Mouse (Mus musculus) heart, embryonic 10.5 days (tissue): ENCODE data around the gene Fgf13. TPM values are rescaled to one million over a fixed set of nuclear protein-coding genes. Genes with fewer than 3 reads are reported as not detected.
A peak's percentile ranks its signal among the peaks of the same experiment; 100 is the strongest.

ENCODE experiments used
- DNase-seq: peaks from one replicate; pipeline ENCODE4 v3.0.0-alpha.2; 2017; ENCODE audit warnings: low spot score
- H3K27ac ChIP-seq: fragments of 300-500 bp; sonication (generic); 2 replicates; pipeline ENCODE4 v1.5.1; 2016; ENCODE audit warnings: mild to moderate bottlenecking
- H3K27me3 ChIP-seq: fragments of 300-500 bp; sonication (generic); 2 replicates; pipeline ENCODE4 v1.6.1; 2016; ENCODE audit warnings: mild to moderate bottlenecking; ENCODE audit not compliant: poor library complexity, insufficient read depth, severe bottlenecking
- H3K36me3 ChIP-seq: fragments of 300-500 bp; sonication (generic); 2 replicates; pipeline ENCODE4 v1.6.1; 2016; ENCODE audit warnings: mild to moderate bottlenecking, moderate library complexity
- H3K4me1 ChIP-seq: fragments of 300-500 bp; sonication (generic); 2 replicates; pipeline ENCODE4 v1.6.1; 2016; ENCODE audit warnings: mild to moderate bottlenecking
- H3K4me3 ChIP-seq: fragments of 300-500 bp; sonication (generic); 2 replicates; pipeline ENCODE4 v1.5.1; 2016; ENCODE audit warnings: mild to moderate bottlenecking, moderate library complexity
- H3K9me3 ChIP-seq: fragments of 300-500 bp; sonication (generic); 2 replicates; pipeline ENCODE4 v1.6.1; 2016; ENCODE audit warnings: mild to moderate bottlenecking, moderate library complexity
- WGBS: fragments of 180-500 bp; shearing (Covaris S2); methylation state at CpG from one replicate; pipeline ENCODE4 v1.1.7; 2016; 5-methylcytosine and 5-hydroxymethylcytosine counted together
- polyA plus RNA-seq: library from polyadenylated mRNA; unstranded; fragments of >200 nt; fragmentation: Nextera tagmentation; extraction: Ambion mirVana; gene quantifications from 2 replicates; pipeline ENCODE4 v1.2.1, GENCODE M21; 2016

Gene Fgf13
- polyA plus RNA-seq, 1 experiment from 2014 or later: 25.8 TPM

DNA sequence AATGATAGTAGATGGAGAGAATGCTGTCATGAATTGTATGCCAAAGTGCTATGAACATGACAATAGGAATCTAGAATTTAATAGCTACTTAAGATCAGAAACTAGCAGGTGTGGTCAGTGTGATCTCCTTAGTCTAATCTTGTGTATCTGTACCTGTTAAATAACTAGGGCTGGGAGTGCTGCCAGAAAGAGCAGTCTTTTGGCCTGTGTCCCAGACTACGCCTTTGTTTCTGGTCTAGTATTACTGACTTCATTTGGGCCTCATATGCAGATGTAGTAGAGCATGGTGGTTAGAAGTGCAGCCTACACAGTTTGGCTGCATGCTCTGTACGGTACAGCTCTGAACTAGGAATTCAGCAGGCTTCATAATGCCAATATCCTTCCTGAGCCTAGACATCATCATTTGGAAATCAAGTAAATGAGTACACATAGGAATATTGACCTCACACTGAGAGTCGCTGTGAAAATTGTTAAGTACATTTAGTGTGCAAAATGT is 276.9 kb downstream of the Fgf13 start:
- no peaks in the 10 kb centered on the region for H3K27me3 ChIP-seq
- no peaks in the 10 kb centered on the region for H3K36me3 ChIP-seq
- no peaks in the 10 kb centered on the region for H3K4me1 ChIP-seq
- WGBS: 70% methylated on average over 3 of the region's 3 CpGs
- no peaks in the 10 kb centered on the region for H3K9me3 ChIP-seq
- no peak for DNase-seq
- no peak overlapping the region for H3K27ac ChIP-seq
- H3K4me3 ChIP-seq: no peak overlapping the region

DNA sequence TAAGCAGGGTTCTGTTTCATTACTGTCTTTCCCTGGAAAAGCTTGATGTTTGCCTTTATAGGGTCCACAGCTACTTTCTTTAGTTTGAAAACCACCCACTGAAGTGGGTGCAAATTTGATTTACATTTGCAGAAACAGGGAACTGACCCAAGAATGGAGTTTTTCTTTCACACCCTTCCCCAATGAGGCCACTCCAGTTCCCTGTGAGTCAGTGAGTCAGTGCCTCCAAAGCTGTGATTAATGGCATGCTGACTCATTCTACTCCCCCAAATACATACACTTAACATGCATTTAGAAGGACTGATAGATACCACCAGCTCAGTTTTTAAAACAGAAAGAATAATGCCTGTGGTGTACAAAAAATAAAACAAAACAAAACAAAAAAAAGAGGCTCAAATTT is 316.3 kb downstream of the Fgf13 start:
- Histone ChIP-seq H3K4me3 (no peak overlapping the region), H3K27ac (no peak overlapping the region), H3K4me1 (no peaks in the 10 kb centered on the region), H3K27me3 (no peaks in the 10 kb centered on the region), H3K9me3 (no peaks in the 10 kb centered on the region), H3K36me3 (no peaks in the 10 kb centered on the region)
- no peak for DNase-seq

DNA sequence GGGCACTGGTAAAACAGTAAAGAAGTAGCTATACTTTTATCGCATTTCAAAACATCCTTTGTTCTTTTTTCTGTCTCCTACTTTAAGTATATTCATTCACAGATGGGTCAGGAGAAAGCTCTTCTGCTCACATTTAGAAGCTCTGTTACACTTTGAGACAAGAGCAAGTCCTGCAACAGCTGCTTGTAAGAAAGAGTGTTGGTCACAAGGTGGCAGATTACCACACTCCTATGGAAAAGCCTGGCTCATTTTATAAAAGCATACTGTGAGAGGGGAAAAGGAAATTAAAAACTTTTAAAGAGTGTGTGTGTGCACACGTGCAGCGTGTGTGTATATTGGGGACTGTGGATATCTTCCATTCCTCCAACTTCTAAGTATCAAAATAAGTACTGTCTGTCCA is 324.1 kb downstream of the Fgf13 start:
- Histone ChIP-seq H3K9me3 (no peaks in the 10 kb centered on the region), H3K4me1 (no peaks in the 10 kb centered on the region), H3K36me3 (no peaks in the 10 kb centered on the region), H3K27me3 (no peaks in the 10 kb centered on the region), H3K4me3 (no peak overlapping the region), H3K27ac (no peak overlapping the region)
- WGBS: 57% methylated on average over 3 of the region's 3 CpGs
- no peak for DNase-seq

DNA sequence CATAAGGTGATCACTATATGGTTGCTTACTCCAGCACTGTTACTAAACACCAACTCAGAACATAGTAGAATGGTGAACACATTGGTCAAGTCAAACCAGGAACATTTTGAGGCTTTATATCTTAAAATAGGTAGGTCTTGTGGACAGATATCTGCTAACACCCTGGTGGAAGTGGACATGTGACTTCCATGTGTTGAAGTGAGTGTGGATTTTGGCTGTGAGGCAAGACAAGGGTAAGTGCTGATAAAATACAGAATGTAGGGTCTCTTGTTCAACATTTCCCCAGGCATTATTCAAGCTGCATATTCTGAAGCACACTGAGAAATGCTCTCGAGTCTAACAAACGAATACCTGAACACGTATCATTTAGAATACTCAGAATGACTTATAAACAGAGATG is 324.7 kb downstream of the Fgf13 start:
- no peaks in the 10 kb centered on the region for H3K36me3 ChIP-seq
- H3K9me3 ChIP-seq: no peaks in the 10 kb centered on the region
- no peak overlapping the region for H3K4me3 ChIP-seq
- H3K27ac ChIP-seq: no peak overlapping the region
- no peaks in the 10 kb centered on the region for H3K27me3 ChIP-seq
- DNase-seq: no peak
- H3K4me1 ChIP-seq: no peaks in the 10 kb centered on the region
- WGBS: 62% methylated on average over 3 of the region's 3 CpGs

DNA sequence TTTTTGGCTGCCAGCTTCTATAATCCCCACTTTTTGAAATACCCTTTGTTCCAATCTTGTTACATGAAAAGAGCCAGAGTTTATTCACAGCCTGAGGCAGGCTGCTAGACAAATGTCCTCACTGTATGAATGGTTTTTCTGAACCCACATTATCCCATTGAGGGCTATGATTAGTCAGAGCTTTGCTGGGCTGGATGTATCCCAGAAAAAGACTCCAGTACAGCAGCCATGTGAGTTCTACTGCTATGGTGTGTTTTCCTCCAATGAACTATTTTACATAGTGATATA is 326.5 kb downstream of the Fgf13 start:
- no peak for DNase-seq
- Histone ChIP-seq H3K9me3 (no peaks in the 10 kb centered on the region), H3K4me1 (no peaks in the 10 kb centered on the region), H3K4me3 (no peak overlapping the region), H3K36me3 (no peaks in the 10 kb centered on the region), H3K27ac (no peak overlapping the region), H3K27me3 (no peaks in the 10 kb centered on the region)

DNA sequence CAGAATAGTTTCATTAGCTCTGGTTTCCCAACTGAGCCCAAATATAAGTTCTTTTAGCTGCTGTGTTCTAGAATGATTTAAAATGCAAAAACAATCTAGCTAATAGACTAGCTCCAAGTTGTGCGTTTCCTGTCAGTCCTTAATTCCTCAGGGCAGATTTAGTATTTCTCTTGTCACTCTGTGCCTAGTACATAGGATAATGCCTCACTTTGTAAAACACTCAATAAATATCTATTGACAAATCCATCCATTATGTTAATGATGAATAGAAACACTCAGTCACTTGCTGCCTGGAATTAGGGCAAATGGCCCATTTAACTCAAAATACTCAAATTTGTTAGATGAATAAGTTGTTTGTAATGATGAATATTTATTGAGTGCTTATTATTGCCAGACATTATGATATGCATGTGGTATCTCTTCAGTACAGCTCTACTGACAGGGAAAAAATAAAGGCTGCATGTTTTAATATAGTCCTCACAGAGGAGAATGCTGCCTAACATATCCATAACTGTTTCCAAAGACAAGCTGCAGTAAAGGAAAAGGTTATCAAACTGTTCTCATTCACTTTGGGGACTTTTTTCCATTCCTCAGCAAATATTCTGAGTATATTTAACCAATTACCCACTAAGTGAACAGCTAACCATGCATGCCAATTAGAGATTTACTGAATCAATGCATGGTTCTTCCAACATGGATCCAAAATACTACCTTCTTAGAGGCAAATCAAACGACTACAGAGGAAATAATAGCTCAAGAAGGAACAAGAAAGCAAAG is 327.0 kb downstream of the Fgf13 start:
- Histone ChIP-seq H3K27me3 (no peaks in the 10 kb centered on the region), H3K27ac (no peak overlapping the region), H3K4me1 (no peaks in the 10 kb centered on the region), H3K9me3 (no peaks in the 10 kb centered on the region), H3K36me3 (no peaks in the 10 kb centered on the region), H3K4me3 (no peak overlapping the region)
- WGBS: 54% methylated on average over 2 of the region's 2 CpGs
- no peak for DNase-seq

DNA sequence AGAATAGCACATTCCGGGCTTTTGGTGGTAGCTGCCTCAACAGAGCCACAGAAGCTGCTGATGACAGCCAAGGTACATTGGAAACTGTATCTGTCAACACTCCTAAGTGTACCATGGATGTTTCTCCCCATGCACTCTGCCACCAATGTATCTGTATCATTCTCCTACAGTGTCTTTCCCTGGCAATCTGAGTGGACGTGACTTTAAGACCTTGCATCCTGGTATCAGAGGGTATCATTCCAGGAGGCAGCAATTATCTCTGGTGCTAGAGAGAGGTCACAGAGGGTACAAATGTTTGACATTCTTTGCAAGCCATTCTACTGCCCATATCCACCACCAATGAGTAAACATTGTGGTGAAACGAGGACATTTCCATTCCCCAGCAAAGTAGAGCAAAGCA is 347.2 kb downstream of the Fgf13 start:
- H3K9me3 ChIP-seq: no peaks in the 10 kb centered on the region
- no peak overlapping the region for H3K27ac ChIP-seq
- no peaks in the 10 kb centered on the region for H3K36me3 ChIP-seq
- H3K4me1 ChIP-seq: no peaks in the 10 kb centered on the region
- no peak overlapping the region for H3K4me3 ChIP-seq
- no peaks in the 10 kb centered on the region for H3K27me3 ChIP-seq
- DNase-seq: peak; percentile 74
- 34% methylated on average over 3 of the region's 3 CpGs for WGBS

GRCm38 (mm10) chrX:59201146-59201545 is 366.7 kb downstream of the Fgf13 start:
- DNase-seq: no peak
- no peak overlapping the region for H3K27ac ChIP-seq
- H3K36me3 ChIP-seq: no peaks in the 10 kb centered on the region
- no peak overlapping the region for H3K4me3 ChIP-seq
- H3K9me3 ChIP-seq: no peaks in the 10 kb centered on the region
- no peaks in the 10 kb centered on the region for H3K4me1 ChIP-seq
- H3K27me3 ChIP-seq: no peaks in the 10 kb centered on the region

DNA sequence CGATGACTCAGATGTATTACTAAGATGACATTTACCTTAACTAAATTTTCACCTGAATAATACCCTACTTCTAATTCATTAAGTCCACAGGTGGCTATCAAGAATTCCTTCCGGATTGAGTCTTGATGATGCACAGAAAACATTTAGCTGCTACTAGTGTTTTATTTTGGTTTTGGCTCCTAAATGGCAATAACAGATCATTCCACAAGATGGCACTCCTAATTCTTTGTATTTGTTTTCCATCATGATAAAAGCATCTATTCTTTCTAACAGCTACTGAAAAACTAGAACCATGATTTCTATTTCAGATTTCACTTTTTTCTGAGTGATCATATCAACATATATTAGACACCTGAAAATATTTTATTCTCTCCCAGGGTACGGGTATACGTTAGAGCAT is 373.7 kb downstream of the Fgf13 start:
- no peak overlapping the region for H3K4me3 ChIP-seq
- WGBS: 74% methylated on average over 4 of the region's 4 CpGs
- no peaks in the 10 kb centered on the region for H3K4me1 ChIP-seq
- H3K9me3 ChIP-seq: no peaks in the 10 kb centered on the region
- H3K36me3 ChIP-seq: no peaks in the 10 kb centered on the region
- no peaks in the 10 kb centered on the region for H3K27me3 ChIP-seq
- no peak for DNase-seq
- H3K27ac ChIP-seq: no peak overlapping the region

DNA sequence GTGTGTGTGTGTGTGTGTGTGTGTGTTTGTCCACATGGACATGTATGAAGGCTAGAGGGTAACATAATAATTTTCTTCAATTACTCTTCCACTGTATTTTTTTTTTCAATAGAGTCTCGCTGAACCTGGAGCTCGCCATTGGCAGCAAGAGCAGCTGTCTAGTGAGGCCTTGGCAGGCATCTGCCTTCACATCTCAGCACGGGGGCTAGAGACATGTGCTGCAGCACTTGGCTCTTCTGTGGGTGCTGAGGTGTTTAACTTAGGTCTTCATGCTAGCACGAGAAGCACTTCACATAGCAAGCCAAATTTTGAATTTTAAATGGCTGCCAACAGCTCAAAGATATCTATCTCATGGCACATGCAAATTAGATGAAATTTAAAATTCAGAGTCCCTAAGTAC is 380.9 kb downstream of the Fgf13 start:
- Histone ChIP-seq H3K27ac (no peak overlapping the region), H3K4me1 (no peaks in the 10 kb centered on the region), H3K9me3 (no peaks in the 10 kb centered on the region), H3K27me3 (no peaks in the 10 kb centered on the region), H3K4me3 (no peak overlapping the region), H3K36me3 (no peaks in the 10 kb centered on the region)
- WGBS: 78% methylated on average over 4 of the region's 4 CpGs
- DNase-seq: no peak

GRCm38 (mm10) chrX:59182323-59182722 is 385.5 kb downstream of the Fgf13 start:
- Histone ChIP-seq H3K27ac (peak overlapping the region; percentile 62; the same call in 1 of the 2 replicates), H3K4me3 (no peak overlapping the region), H3K9me3 (no peaks in the 10 kb centered on the region), H3K27me3 (no peaks in the 10 kb centered on the region), H3K4me1 (no peaks in the 10 kb centered on the region), H3K36me3 (no peaks in the 10 kb centered on the region)
- DNase-seq: no peak
- WGBS: 41% methylated on average over 4 of the region's 4 CpGs

DNA sequence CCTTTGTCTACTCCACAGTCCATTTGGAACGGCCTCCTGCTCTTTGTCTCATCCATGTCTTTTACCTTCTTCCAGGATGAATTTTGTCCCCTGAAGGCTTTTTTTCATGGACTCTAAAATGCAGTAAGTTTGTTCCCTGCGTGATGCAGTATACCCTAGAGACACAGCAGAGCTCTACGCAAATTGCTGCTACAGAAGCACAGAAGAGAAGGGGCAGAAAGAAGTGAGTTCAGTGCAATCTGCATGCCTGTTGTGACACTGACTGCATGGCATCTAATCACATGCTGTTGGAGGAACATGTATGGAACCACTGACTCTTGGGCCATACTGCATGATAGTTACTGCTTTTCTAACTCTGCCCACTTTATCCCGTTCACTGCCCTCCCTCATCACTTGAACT is 388.2 kb downstream of the Fgf13 start:
- H3K9me3 ChIP-seq: no peaks in the 10 kb centered on the region
- no peak for DNase-seq
- no peaks in the 10 kb centered on the region for H3K36me3 ChIP-seq
- WGBS: 70% methylated on average over 4 of the region's 4 CpGs
- 0 out of 2 replicates have a peak overlapping the region, but pooled peaks have one; percentile 5 for H3K4me3 ChIP-seq
- H3K4me1 ChIP-seq: no peaks in the 10 kb centered on the region
- H3K27ac ChIP-seq: peak overlapping the region; percentile 67
- no peaks in the 10 kb centered on the region for H3K27me3 ChIP-seq

- 0 out of 2 replicates have a peak overlapping the region, but pooled peaks have one; percentile 5 for H3K4me3 ChIP-seq
- no peaks in the 10 kb centered on the region for H3K4me1 ChIP-seq
- H3K27me3 ChIP-seq: no peaks in the 10 kb centered on the region
- H3K27ac ChIP-seq: peak overlapping the region; percentile 67; the same call in 1 of the 2 replicates
- peak; percentile 71 for DNase-seq
- WGBS: 23% methylated on average over 3 of the region's 3 CpGs
- H3K9me3 ChIP-seq: no peaks in the 10 kb centered on the region
- no peaks in the 10 kb centered on the region for H3K36me3 ChIP-seq
Measured at GRCm38 (mm10) chrX:59179081-59179596, 388.7 kb downstream of the Fgf13 start.

- WGBS: 42% methylated on average over 3 of the region's 3 CpGs
- no peaks in the 10 kb centered on the region for H3K9me3 ChIP-seq
- DNase-seq: no peak
- no peaks in the 10 kb centered on the region for H3K36me3 ChIP-seq
- H3K4me1 ChIP-seq: no peaks in the 10 kb centered on the region
- H3K27me3 ChIP-seq: no peaks in the 10 kb centered on the region
- no peak overlapping the region for H3K4me3 ChIP-seq
- no peak overlapping the region for H3K27ac ChIP-seq
Measured at GRCm38 (mm10) chrX:59177653-59178052, 390.2 kb downstream of the Fgf13 start.
